Mouse (Mus musculus): ENCODE measurements around the gene Tsen2.

Tsen2 gene

DNA sequence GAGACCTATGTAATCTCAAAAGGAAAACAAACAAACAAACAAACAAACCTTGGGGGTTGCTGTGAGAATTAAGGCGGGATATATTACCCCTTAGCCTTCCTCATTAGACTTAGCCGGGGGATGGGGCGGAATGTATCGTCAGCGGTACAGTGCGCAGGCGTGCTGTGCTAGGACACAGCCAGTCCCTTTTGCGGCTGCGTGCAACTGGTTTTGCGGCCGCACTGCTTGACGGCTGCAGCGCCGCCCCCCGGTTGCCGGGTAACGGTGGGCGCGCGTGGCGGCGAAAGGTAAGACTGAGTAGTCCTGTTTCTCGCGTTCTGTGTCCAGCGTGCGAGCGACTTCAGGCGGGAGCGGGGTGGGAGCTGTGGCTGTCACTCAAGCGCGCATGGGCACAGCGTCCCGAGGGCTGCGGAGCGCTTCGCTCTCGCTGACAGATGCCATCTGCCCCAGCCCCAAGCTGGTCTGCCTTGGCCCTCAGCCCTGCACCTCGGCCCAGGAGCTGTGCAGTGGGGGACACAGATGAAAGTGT is at the start of gene Tsen2:
TSS of gene Tsen2 (plus strand) at position 223 of the 529 bp plus-strand sequence.
- DNase-seq = peak; percentile 97

DNA sequence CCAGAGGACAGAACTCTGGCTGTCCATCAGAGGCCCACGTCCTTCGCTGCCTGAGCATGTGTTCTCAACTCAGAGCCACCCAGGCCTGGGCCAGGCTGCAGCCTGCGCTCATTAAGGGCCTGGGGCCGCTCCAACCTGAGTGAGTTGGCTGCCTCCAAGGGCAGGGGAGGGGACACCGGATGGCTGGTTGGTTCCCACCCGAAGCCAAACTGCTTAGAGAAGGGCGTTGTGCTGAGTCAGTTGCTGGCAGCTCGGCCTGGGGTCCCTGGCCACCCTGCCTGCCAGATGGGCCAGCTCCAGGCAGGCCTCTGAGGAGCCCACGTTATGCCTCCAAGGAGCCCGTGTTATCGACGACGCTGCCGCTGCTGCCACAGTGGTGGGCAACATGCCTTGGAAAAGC is 44.9 kb upstream of the Tsen2 start:
- no peak for DNase-seq

DNA sequence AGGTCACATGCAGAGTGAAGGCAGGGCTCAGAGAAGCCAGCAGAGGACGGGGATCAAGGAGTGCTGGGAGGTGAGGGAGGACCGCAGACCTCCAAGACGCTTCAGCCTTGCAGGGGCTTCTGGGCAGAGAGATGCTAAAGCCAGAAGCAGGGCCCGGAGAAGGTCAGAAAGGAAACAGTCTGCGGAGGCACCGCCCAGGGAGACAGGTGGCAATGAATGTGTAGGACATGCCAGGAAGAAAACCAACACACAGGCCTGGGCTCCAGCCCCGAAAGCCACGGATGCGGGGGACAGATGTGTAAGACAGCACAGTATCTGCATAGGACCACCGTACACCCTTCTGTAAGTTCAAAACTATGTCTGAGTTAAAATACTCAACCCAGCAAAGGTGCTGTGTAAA is 44.2 kb upstream of the Tsen2 start:
- DNase-seq = no peak

- DNase-seq = no peak
These were observed 43.3 kb upstream of the Tsen2 start for GRCm38 (mm10) chr6:115501131-115501530.

DNA sequence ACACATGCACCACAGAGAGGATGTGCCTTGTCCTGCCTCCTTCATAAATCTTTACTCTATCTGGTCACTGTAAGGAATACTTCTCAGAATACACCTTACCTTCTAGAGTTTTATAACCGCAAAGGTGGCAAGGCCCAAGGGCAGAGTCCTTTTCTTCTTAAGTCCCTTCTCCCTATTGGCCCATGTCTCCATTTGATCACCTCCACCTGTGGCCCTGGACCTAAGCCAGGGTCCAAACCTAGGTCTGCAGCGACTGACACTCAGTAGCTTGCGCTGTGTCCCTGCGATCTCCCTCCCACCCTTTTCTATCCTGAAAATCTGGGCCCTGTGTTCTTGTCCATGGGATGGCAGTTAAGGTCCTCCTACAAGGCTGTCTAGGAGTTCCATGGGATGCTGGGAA is 41.4 kb upstream of the Tsen2 start:
- DNase-seq = no peak

- no peak for DNase-seq
These were observed 40.8 kb upstream of the Tsen2 start for GRCm38 (mm10) chr6:115503549-115504159.

DNA sequence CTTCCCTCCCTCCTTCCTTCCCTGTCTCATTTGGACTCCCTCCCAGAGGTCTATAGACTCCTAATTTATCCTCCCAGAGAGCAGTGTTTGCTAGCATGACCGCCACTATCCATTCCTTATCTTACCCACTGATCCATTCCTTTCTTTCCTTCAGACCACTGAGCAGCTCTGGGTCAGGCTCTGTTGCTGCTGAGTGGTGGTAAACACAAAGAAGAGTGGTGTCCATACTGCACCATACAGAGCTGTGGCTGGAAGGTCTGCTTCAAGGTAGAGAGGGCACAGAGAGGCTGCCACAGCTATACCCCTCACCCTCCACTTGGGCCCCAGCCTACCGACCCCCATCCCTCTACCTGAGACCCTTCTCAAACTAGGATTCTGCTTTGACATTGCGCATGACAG is 40.3 kb upstream of the Tsen2 start:
- DNase-seq = no peak

GRCm38 (mm10) chr6:115504915-115505314 is 39.5 kb upstream of the Tsen2 start:
- no peak for DNase-seq

DNA sequence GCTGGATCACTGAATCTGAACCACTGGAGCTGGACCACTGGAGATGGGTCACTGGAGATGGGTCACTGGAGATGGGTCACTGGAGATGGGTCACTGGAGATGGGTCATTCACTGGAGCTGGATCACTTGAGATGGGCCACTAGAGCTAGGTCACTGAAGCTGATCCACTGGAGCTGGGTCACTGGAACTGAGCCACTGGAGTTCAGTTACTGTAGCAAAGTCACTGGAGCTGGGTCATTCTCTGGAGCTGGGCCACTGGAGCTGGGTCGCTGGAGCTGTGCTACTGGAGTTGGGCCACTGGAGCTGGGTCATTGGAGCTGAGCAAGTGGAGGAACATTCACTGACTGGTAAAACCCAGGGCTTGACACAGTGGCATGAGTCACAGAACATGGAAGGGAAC is 38.0 kb upstream of the Tsen2 start:
- DNase-seq = no peak

DNA sequence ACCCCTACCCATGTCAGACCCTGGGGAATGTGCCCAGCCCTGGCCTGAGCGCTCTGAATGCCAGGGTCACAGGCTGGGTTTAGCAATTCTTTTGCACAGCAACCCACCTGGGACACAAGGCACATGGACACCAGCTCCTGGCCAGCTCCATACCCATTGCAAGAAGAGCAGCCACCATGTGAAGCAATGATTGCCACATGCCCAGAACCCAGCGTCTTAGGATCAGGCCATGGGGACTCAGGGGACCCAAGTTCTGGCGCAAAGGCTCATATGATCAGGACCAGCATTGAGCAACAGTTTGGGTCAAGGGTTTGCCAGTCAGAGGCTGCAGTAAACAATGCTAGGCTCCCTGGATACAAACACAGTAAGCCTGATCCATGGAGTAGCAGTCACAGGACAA is 33.0 kb upstream of the Tsen2 start:
- DNase-seq = no peak

DNA sequence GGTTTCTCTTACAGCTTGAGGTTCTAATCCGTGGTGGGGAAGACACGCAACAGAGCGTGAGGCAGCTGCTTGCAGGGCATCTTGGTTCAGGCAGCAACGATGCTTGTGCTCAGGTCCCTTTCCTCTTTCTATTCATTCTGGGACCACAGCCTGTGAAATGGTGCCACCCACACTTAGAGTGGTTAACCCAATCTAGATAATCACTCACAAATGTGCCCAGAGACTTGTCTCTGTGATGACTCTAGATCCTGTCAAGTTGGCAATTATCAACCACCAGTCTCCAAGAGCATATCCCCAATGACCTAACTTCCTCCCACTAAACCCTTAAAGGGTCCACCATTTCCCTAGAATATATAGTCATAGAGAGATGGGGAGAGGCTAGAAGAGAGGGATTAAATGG is 31.3 kb upstream of the Tsen2 start:
- DNase-seq = no peak

DNA sequence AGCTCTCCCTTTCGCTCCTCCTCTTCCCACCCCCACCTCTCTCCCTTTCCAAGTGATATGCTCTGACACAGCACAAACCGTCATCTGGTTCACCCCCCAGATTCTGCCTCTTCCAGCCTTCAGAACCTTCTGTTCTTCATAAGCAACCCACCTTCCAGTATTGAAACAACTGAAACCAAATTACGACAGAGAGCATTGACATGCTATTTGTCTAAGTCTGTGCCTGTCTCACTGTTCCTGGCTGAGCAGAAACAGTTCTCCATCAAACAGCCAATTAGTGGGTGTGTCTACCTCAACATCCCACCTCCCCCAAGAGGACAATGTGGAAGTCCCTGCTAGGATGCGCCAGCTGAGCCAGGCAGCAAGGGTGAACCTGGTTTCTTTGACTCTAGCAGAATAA is 26.6 kb upstream of the Tsen2 start:
- no peak for DNase-seq

GRCm38 (mm10) chr6:115518352-115518751 is 26.1 kb upstream of the Tsen2 start:
- no peak for DNase-seq

DNA sequence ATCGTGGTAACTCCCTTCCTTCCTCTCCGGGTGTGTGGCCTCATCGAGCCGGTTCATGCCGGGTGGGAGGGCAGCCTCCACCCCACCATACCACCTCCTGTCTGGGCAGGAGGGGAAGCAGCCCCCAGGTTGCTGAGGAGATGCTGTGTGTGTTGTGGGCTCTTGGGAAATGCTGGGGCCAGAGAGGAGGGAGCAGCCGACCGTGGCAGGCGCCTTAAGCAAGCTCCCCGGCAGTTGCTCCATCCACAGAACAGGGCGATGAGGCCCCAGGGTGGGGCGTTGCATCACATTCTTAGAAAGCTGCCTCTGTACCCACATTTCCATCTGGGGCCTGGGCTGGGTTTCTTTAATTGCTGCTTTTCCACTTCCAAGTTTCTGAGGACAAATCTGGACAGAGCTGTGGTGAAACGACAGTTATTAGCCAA is 25.2 kb upstream of the Tsen2 start:
- peak; percentile 41 for DNase-seq

DNA sequence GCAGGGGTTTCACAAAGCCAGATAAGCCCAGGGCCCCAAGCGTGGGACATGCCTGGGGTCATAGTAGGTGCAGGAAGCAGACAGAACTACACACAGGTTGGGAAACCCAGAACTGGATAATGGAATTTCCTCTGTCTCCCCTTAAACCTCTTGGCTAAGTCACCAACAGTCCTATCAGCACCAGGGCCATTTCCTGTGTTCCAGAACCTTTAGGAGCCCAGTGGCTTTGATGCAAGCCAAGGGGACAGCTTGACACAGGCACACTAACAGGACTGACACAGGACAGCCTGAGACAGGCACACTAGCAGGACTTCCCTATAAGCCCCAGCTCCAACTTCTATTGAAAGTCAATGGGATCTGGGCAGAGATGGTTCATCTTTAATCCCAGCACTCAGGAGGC is 22.5 kb upstream of the Tsen2 start:
- DNase-seq = no peak

DNA sequence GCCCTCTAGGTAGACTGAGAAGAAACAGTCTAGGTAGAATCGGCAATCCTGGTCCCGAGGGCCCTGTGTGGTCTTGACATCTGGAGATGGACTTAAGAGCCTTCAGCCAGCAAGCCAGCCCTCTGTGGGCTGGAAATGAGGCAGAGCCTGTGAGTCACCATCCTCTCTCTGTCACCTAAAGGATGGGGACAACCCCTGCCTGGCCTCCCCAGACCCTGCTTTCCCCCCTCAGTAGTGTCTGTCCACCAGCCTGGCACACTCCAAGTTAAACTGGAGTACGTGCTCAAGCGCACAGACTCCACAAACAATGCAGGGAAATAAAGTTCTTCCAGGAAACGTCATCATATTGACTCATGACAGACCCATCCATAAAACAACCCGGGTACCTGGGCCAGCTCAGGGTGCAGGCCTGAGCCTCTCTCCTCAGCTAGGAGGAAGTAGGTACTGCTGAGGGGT is 21.7 kb upstream of the Tsen2 start:
- DNase-seq = no peak

GRCm38 (mm10) chr6:115523201-115523600 is 21.3 kb upstream of the Tsen2 start:
- DNase-seq = no peak

DNA sequence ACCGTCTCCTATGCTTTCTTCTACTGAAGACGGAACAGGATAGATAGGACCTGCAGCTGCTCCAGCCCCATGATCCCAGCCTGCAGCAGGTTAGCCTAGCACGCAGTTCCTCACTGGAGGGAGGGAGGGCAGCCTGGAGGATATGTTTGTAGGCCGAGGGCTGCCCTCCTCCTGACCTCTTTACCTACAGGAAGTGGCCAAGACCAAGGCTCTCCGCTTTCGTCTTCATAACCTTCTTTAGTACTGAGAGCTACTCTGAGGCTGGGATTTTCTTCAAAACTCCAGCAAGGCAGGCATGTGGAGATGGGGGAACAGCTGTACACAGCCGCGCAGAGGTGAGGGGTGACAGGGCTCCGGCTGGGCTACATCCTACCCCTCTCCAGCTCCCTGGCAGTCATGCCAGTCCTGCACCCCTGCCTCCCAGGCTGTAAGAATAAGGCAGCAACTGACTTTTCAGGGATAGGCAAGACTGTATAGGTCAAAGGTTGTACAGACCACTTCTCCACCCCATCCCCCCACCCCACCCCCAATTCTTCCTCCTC is 19.9 kb upstream of the Tsen2 start:
- DNase-seq = no peak

DNA sequence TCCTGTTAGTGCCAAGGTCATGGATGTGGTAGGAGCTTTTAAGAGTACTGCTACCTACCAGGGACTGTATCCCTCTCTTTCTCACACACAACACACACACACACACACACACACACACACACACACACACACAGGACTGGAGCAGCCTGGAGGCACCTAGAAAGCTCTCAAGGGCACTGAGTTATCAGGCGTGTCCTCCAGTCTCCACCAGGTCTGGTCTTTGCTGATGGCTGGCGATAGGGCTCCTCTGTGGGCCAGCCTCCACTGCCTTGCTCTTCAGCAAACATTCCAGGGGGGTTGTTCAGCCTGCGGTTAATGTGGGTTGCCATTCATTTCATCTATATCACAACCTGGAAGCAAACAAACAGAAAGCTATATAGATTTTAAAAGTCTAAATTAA is 17.0 kb upstream of the Tsen2 start:
- DNase-seq = no peak

DNA sequence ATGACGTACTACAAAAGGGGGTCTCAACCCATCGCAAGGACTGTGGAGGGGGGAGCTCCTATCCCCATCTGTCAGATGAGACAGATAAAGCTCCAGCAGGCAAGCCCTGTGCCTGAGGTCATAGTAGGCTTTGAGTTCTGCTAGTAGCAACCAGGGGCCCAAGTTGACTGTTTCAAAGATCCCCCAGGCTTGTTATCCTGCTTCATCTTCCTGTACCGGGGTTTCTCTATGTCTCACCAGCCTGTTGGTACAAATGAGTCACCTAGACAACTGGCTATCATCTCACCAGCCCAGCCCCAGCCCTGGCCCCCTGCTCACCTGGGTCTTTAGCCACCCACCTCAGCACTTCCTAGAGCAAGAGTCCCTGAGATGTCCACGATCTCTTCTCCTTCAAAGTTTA is 16.1 kb upstream of the Tsen2 start:
- DNase-seq = no peak

- no peak for DNase-seq
These were observed 9.8 kb upstream of the Tsen2 start for GRCm38 (mm10) chr6:115534617-115535016.

DNA sequence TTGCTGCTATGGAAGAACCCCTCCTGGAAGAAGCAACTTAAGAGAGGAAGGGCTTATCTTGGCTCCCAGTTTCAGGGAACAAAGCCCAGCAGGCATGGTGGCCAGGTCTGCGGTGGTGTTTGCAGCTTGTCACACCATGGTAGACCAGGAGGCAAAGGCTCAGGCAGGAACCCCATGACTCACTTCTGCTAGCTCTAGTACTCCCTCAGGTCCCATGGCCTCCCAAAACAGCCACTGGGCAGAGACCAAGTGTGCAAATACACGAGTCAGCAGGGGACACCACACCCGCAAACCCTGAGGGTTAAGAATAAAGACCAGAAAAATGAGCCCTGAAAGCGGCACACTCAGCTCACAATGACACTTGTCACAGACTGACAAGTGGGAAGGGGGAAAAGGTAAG is 8.3 kb upstream of the Tsen2 start:
- DNase-seq = no peak

- peak; percentile 82 for DNase-seq
These were observed 5.6 kb upstream of the Tsen2 start for GRCm38 (mm10) chr6:115538645-115539429.

GRCm38 (mm10) chr6:115541676-115542275 is 2.7 kb upstream of the Tsen2 start:
- no peak for DNase-seq
